Mouse (Mus musculus) midbrain, embryonic 16.5 days (tissue): ENCODE measurements around the gene Myo15b. TPM values are rescaled to one million over a fixed set of nuclear protein-coding genes. Genes with fewer than 3 reads are reported as not detected.

ENCODE experiments used
- ATAC-seq: fragments of 200-750 bp; cut with Nextera tagmentation; 2 replicates; pipeline ENCODE4 v1.8.0; 2017; ENCODE audit warnings: moderate TSS enrichment
- H3K27ac ChIP-seq: fragments of 300-500 bp; sonication (generic); 2 replicates; pipeline ENCODE4 v1.5.1; 2014; ENCODE audit warnings: mild to moderate bottlenecking, low read length, mixed read lengths
- H3K27me3 ChIP-seq: fragments of 300-500 bp; sonication (generic); 2 replicates; pipeline ENCODE4 v1.6.1; 2014; ENCODE audit warnings: low read depth, low read length, mixed read lengths; ENCODE audit not compliant: control insufficient read depth, insufficient read depth
- H3K36me3 ChIP-seq: fragments of 300-500 bp; sonication (generic); 2 replicates; pipeline ENCODE4 v1.6.1; 2014; ENCODE audit warnings: mild to moderate bottlenecking, low read length, moderate library complexity, mixed read lengths; ENCODE audit not compliant: control insufficient read depth, insufficient read depth
- H3K4me1 ChIP-seq: fragments of 300-500 bp; sonication (generic); 2 replicates; pipeline ENCODE4 v1.6.1; 2014; ENCODE audit warnings: mild to moderate bottlenecking, low read length, mixed read lengths; ENCODE audit not compliant: control insufficient read depth, insufficient read depth
- H3K4me2 ChIP-seq: fragments of 300-500 bp; sonication (generic); 2 replicates; pipeline ENCODE4 v1.6.1; 2014; ENCODE audit warnings: mild to moderate bottlenecking, low read length, mixed read lengths
- H3K4me3 ChIP-seq: fragments of 300-500 bp; sonication (generic); 2 replicates; pipeline ENCODE4 v1.5.1; 2014; ENCODE audit warnings: low read depth, mild to moderate bottlenecking, low read length, moderate library complexity, mixed read lengths
- H3K9ac ChIP-seq: fragments of 300-500 bp; sonication (generic); 2 replicates; pipeline ENCODE4 v1.6.1; 2014; ENCODE audit warnings: low read depth, low read length, mixed read lengths
- H3K9me3 ChIP-seq: fragments of 300-500 bp; sonication (generic); replicated peaks from 2 replicates; pipeline ENCODE4 v1.6.1; 2014; ENCODE audit warnings: mild to moderate bottlenecking, low read length, mixed read lengths; ENCODE audit not compliant: control insufficient read depth, poor library complexity, severe bottlenecking
- WGBS: fragments of 180-500 bp; shearing (Covaris S2); extraction: QIAGEN DNeasy Blood & Tissue Kit; methylation state at CpG from one replicate; pipeline ENCODE4 v1.1.7; 2014; 5-methylcytosine and 5-hydroxymethylcytosine counted together
- polyA plus RNA-seq: library from polyadenylated mRNA; unstranded; fragments of >200 nt; fragmentation: Nextera tagmentation; extraction: Ambion mirVana; gene quantifications from 2 replicates; pipeline ENCODE4 v1.2.1, GENCODE M21; 2015

Myo15b gene
- polyA plus RNA-seq, 1 experiment from 2014 or later, result not detected

DNA sequence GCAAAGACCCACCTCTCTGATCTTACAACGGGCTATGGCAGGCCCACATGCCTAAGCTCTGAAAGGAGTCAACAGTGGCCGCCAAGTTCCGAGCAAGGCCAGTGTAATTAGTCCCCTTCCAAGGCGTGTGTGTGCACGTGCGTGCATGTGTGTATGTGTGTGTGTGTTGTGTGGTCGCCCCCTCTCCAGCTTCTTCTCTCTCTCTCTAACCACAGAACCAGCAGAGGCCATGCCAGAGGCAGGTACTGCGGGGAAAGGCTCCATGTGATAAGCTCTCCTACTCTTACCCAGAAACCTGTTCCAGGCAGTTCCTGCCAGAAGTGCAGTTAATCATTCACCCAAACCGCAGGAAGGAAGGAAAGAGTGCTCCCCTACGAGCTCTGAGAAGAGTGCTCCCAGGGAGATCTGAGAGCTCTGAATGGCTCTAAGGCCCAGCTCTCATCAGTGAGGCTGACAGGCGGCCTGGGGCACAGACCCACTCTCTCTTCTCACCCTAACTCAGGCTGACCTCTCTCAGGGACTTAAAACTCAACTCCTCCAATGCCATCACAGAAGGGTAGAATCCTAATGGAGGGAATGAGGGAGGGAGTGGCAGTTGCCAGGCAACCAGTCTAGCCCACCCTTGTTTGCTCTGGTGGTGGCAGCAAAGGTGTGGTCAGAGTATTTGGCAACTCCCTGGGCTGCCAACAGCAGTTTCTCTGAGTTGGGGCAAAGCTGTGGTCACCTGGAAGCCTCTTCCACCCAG is 53.6 kb downstream of the Myo15b start, which contains the start of gene Smim6:
TSS of gene Smim6 (plus strand) at position 386 of the 745 bp plus-strand sequence.
- Histone ChIP-seq H3K36me3 (peaks cover 11% of the 10 kb centered on the region), H3K4me1 (no peaks in the 10 kb centered on the region), H3K9ac (no peak within 1 kb of the TSS), H3K27ac (no peak within 1 kb of the TSS), H3K4me3 (no peak within 1 kb of the TSS), H3K27me3 (no peaks in the 10 kb centered on the region), H3K9me3 (no peaks in the 10 kb centered on the region), H3K4me2 (no peak within 1 kb of the TSS)
- no peak for ATAC-seq
- WGBS, result 91% methylated on average over 11 of the region's 11 CpGs

GRCm38 (mm10) chr11:115916579-115916978 is 58.4 kb downstream of the Myo15b start:
- Histone ChIP-seq H3K27ac (no peak overlapping the region), H3K4me2 (no peak overlapping the region), H3K27me3 (no peaks in the 10 kb centered on the region), H3K9ac (no peak overlapping the region), H3K9me3 (no peaks in the 10 kb centered on the region), H3K36me3 (peaks cover 8% of the 10 kb centered on the region), H3K4me1 (no peaks in the 10 kb centered on the region), H3K4me3 (no peak overlapping the region)
- ATAC-seq, result no peak
- WGBS, result 90% methylated on average over 4 of the region's 4 CpGs

DNA sequence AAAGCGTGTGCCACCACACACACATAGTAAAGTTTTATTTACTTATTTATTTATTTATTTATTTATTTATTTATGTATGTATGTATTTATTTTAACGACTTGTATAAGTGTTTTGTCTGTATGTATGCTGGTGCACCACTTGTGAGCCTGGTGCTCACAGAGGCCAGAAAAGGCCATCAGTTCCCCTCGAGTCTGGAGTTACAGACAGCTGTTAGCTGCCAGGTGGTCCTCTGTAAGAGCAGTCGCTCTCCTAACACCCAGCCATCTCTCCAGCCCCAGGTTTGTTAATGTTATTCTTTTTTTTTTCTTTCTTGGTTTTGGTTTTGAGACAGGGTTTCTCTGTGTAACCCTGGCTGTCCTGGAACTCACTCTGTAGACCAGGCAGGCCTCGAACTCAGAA is 60.4 kb downstream of the Myo15b start:
- Histone ChIP-seq H3K4me2 (no peak overlapping the region), H3K9ac (no peak overlapping the region), H3K36me3 (peaks cover 7% of the 10 kb centered on the region), H3K27me3 (no peaks in the 10 kb centered on the region), H3K4me1 (no peaks in the 10 kb centered on the region), H3K9me3 (no peaks in the 10 kb centered on the region), H3K4me3 (no peak overlapping the region), H3K27ac (no peak overlapping the region)
- ATAC-seq, result no peak
- WGBS, result 86% methylated on average over 5 of the region's 5 CpGs

GRCm38 (mm10) chr11:115919073-115919472 is 60.9 kb downstream of the Myo15b start:
- H3K27me3 ChIP-seq, result no peaks in the 10 kb centered on the region
- H3K4me1 ChIP-seq, result no peaks in the 10 kb centered on the region
- H3K36me3 ChIP-seq, result peaks cover 7% of the 10 kb centered on the region
- no peak overlapping the region for H3K27ac ChIP-seq
- no peak overlapping the region for H3K9ac ChIP-seq
- 90% methylated on average over 5 of the region's 5 CpGs for WGBS
- H3K4me3 ChIP-seq, result no peak overlapping the region
- ATAC-seq, result no peak
- no peaks in the 10 kb centered on the region for H3K9me3 ChIP-seq
- H3K4me2 ChIP-seq, result no peak overlapping the region

- H3K4me3 ChIP-seq, result no peak overlapping the region
- ATAC-seq, result no peak
- no peak overlapping the region for H3K4me2 ChIP-seq
Measured at GRCm38 (mm10) chr11:115920110-115920818, 62.1 kb downstream of the Myo15b start.

DNA sequence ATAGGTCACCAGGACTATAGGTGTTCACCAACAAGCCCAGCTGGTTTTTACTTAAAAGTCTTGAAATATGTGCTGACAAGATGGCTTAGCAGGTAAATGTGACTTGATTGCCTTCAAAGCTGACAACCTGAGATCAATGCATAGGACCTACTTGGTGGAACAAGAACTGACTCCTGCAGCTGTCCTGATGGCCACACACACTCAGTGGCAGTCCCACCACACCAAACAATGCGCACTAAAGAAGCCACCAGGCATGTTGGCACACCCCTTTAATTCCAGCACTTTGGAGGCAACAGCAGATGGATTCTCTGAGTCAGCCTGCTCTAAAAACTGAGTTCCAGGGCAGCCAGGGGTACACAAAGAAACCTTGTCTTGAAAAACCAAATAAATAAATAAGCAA is 63.8 kb downstream of the Myo15b start:
- Histone ChIP-seq H3K4me2 (no peak overlapping the region), H3K4me3 (no peak overlapping the region), H3K9me3 (no peaks in the 10 kb centered on the region), H3K9ac (no peak overlapping the region), H3K36me3 (0 out of 2 replicates have a peak, but pooled peaks cover 3% of the 10 kb centered on the region), H3K4me1 (no peaks in the 10 kb centered on the region), H3K27me3 (no peaks in the 10 kb centered on the region), H3K27ac (no peak overlapping the region)
- ATAC-seq, result no peak
- 100% methylated on average over 1 of the region's 1 CpGs for WGBS

More at GRCm38 (mm10) chr11:115920110-115920818, 62.1 kb downstream of the Myo15b start:
- WGBS, result 43% methylated on average over 6 of the region's 6 CpGs
- peaks cover 7% of the 10 kb centered on the region for H3K36me3 ChIP-seq
- H3K27me3 ChIP-seq, result no peaks in the 10 kb centered on the region
- H3K9ac ChIP-seq, result no peak overlapping the region
- H3K9me3 ChIP-seq, result no peaks in the 10 kb centered on the region
- H3K4me1 ChIP-seq, result no peaks in the 10 kb centered on the region
- no peak overlapping the region for H3K27ac ChIP-seq

DNA sequence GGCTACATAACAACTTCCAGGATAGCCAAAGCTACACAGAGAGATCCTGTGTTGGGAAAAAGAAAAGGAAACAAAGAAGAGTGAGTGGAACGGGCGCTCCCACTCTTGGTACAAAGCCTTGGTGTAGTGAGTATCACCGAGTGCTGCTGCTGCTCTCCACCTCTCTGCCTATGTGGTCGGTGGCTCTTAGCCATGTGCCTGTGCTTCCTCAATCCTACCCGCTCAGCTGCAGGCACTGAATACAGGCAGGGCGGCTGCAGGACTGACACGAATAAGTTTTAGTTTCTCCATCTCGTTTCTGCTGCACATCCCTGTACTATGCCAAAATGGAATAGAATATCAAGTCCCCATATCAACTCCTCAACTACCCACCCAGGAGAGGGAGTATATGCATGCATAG is 70.8 kb downstream of the Myo15b start:
- no peaks in the 10 kb centered on the region for H3K9me3 ChIP-seq
- H3K4me2 ChIP-seq, result no peak overlapping the region
- whole genome bisulfite sequencing, result 90% methylated on average over 8 of the region's 8 CpGs
- no peak for ATAC-seq
- H3K27ac ChIP-seq, result no peak overlapping the region
- H3K36me3 ChIP-seq, result 0 out of 2 replicates have a peak, but pooled peaks cover 4% of the 10 kb centered on the region
- peaks cover 15% of the 10 kb centered on the region for H3K4me1 ChIP-seq
- H3K4me3 ChIP-seq, result no peak overlapping the region
- no peak overlapping the region for H3K9ac ChIP-seq
- no peaks in the 10 kb centered on the region for H3K27me3 ChIP-seq

DNA sequence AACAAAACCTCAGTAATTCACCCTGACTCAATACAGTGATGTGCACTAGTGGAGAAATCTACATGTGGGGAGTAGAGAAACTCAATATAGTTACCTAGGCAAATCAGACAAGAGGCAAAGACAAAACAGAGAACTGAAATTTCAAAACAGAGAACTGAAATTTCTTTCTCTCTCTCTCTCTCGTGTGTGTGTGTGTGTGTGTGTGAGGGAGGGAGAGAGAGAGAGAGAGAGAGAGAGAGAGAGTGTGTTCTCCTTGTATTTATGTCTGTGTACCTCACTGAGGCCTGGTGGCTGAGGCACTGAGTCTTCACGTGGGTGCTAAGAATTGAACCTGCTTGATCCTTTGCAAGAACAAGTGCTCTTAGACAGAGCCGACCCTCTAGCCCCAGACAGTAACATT is 71.6 kb downstream of the Myo15b start:
- 85% methylated on average over 2 of the region's 3 CpGs for WGBS

GRCm38 (mm10) chr11:115931235-115931634 is 73.0 kb downstream of the Myo15b start:
- Histone ChIP-seq H3K4me1 (peaks cover 30% of the 10 kb centered on the region), H3K4me2 (no peak overlapping the region), H3K9me3 (no peaks in the 10 kb centered on the region), H3K27ac (no peak overlapping the region), H3K36me3 (0 out of 2 replicates have a peak, but pooled peaks cover 4% of the 10 kb centered on the region), H3K4me3 (no peak overlapping the region), H3K9ac (no peak overlapping the region), H3K27me3 (no peaks in the 10 kb centered on the region)
- no peak for ATAC-seq
- 81% methylated on average over 3 of the region's 3 CpGs for WGBS

More for the DNA sequence above, 71.6 kb downstream of the Myo15b start:
- Histone ChIP-seq H3K27ac (no peak overlapping the region), H3K4me2 (no peak overlapping the region), H3K9me3 (no peaks in the 10 kb centered on the region), H3K36me3 (0 out of 2 replicates have a peak, but pooled peaks cover 4% of the 10 kb centered on the region), H3K27me3 (no peaks in the 10 kb centered on the region), H3K4me3 (no peak overlapping the region), H3K9ac (no peak overlapping the region), H3K4me1 (peaks cover 23% of the 10 kb centered on the region)
- ATAC-seq, result no peak
